Mouse (Mus musculus): ENCODE data around the gene Fam57b.

- TF ChIP-seq CTCF (IDR thresholded peaks at IDR 0.05; ENCODE audit: low read depth, low read length) (no peak), GATA2 (IDR thresholded peaks at IDR 0.05; ENCODE audit: borderline replicate concordance, low read depth, low read length) (no peak), TAL1 (conservative IDR thresholded peaks at IDR 0.05; ENCODE audit: low read depth, low read length) (no peak), GATA1 (IDR thresholded peaks at IDR 0.05; ENCODE audit: borderline replicate concordance, low read length) (no peak)
These were observed 15.7 kb upstream of the Fam57b start for GRCm38 (mm10) chr7:126781661-126782370.

Data from G1E (cell line).